Mouse (Mus musculus): Measurements from ENCODE around the gene C1qa. TPM values are rescaled to one million over a fixed set of nuclear protein-coding genes. Genes with fewer than 3 reads are reported as not detected.
A peak's percentile ranks its signal among the peaks of the same experiment; 100 is the strongest.

C1qa gene
- polyA plus RNA-seq, 1 experiment from 2014 or later, result 8.1 TPM

GRCm38 (mm10) chr4:136868371-136868770 is 30.2 kb downstream of the C1qa start:
- peaks cover 39% of the 10 kb centered on the region for H3K4me1 ChIP-seq
- H3K36me3 ChIP-seq (replicated peaks), result no peaks in the 10 kb centered on the region
- 81% methylated on average over 6 of the region's 6 CpGs for WGBS
- no peak overlapping the region for H3K4me3 ChIP-seq
- H3K9me3 ChIP-seq, result no peaks in the 10 kb centered on the region
- H3K27me3 ChIP-seq (replicated peaks; ENCODE audit: low read depth, poor library complexity, severe bottlenecking), result peaks cover 10% of the 10 kb centered on the region; the same call in 1 of the 2 replicates
- no peak for DNase-seq (ENCODE audit: low spot score)
- H3K27ac ChIP-seq (replicated peaks), result no peak overlapping the region

DNA sequence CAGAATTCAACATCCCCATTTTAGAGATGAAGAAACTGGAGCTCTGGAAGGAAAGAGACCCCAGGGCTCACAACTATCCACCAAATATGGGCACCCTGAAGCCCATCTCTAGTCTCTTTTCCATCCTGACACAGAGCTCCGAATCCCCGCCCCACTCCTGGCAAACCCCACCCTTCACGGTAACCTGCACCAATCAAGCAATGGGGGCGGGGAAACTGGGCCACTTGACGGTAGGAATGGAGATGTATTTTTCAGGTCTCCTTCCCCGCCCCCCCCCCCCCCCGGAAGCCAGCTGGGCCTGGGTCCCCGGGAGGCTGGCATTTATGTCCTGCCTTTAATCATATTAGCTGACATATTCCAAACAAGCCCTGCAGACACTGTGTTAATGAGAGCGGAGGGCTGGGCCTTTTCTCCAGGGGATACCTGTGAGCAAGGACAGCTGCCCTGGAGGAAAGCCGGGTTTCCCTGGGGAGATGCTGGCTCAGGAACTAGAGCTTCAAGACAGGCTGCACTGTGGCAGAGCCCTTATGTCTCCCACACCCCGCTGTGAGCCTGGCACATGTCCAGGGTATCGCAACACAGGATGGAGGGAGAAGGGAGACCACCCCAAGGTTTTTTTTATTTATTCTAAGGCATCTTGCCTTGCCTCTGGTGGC is 30.8 kb downstream of the C1qa start:
- Histone ChIP-seq H3K27me3 (replicated peaks; ENCODE audit: low read depth, poor library complexity, severe bottlenecking) (peaks cover 15% of the 10 kb centered on the region), H3K27ac (replicated peaks) (no peak overlapping the region), H3K36me3 (replicated peaks) (no peaks in the 10 kb centered on the region), H3K4me3 (no peak overlapping the region), H3K9me3 (no peaks in the 10 kb centered on the region), H3K4me1 (peaks cover 44% of the 10 kb centered on the region)
- peak; percentile 58 for DNase-seq (ENCODE audit: low spot score)
- 14% methylated on average over 12 of the region's 12 CpGs for WGBS

DNA sequence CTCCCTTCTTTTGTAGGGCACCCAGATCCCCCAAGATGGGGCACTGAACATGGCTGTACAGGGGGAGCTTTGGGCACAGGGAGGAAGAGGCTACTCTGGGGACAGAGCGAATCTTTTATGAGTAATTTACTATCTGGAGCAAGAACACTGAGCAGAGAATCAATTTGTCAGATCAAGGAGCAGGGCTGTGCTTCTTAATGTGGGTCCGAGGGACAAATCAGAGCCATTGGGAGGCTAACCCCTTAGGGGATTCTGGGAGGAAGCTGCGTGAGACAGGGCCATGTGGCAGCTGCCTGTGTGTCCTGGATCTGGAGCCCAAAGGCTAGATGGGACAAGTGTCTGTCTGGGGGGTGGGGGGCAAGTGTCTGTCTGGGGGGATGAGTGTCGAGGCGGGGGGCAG is 33.1 kb downstream of the C1qa start:
- WGBS, result 56% methylated on average over 5 of the region's 5 CpGs
- no peak for DNase-seq (ENCODE audit: low spot score)
- H3K4me1 ChIP-seq, result peaks cover 65% of the 10 kb centered on the region
- peak overlapping the region; percentile 84 for H3K27ac ChIP-seq (replicated peaks)
- peaks cover 34% of the 10 kb centered on the region for H3K27me3 ChIP-seq (replicated peaks; ENCODE audit: low read depth, poor library complexity, severe bottlenecking)
- no peaks in the 10 kb centered on the region for H3K9me3 ChIP-seq
- peak overlapping the region; percentile 39 for H3K4me3 ChIP-seq
- no peaks in the 10 kb centered on the region for H3K36me3 ChIP-seq (replicated peaks)

- H3K4me1 ChIP-seq, result peaks cover 66% of the 10 kb centered on the region
- peak; percentile 89 for DNase-seq (ENCODE audit: low spot score)
- H3K27ac ChIP-seq (replicated peaks), result peak overlapping the region; percentile 84
- 4% methylated on average over 15 of the region's 15 CpGs for WGBS
- peak overlapping the region; percentile 39 for H3K4me3 ChIP-seq
- no peaks in the 10 kb centered on the region for H3K36me3 ChIP-seq (replicated peaks)
- peaks cover 32% of the 10 kb centered on the region for H3K27me3 ChIP-seq (replicated peaks; ENCODE audit: low read depth, poor library complexity, severe bottlenecking)
- no peaks in the 10 kb centered on the region for H3K9me3 ChIP-seq
Observed at GRCm38 (mm10) chr4:136864751-136865470, 33.7 kb downstream of the C1qa start.

DNA sequence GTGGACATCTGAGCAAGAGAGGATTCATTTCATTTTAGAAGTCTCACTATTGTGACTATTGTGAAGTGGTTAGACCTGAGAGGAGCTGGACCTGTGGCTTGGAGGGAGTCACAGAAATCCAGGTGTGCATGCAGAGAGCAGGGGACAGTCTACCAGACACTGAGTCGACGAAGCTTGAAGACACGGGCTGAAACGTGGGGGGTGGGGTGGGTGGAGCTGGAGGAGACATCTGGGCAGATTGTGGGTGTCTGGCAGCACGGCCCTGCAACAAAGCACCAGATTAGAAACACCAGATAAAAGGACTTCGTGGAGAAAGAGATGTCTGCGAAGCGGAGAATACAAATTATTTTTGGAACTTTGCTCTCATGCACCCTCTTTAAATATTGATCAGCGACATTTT is 35.1 kb downstream of the C1qa start:
- Histone ChIP-seq H3K27me3 (replicated peaks; ENCODE audit: low read depth, poor library complexity, severe bottlenecking) (peaks cover 28% of the 10 kb centered on the region), H3K4me3 (no peak overlapping the region), H3K27ac (replicated peaks) (peak overlapping the region; percentile 19), H3K9me3 (no peaks in the 10 kb centered on the region), H3K36me3 (replicated peaks) (no peaks in the 10 kb centered on the region), H3K4me1 (peaks cover 72% of the 10 kb centered on the region)
- DNase-seq (ENCODE audit: low spot score), result no peak
- 61% methylated on average over 9 of the region's 9 CpGs for whole genome bisulfite sequencing

GRCm38 (mm10) chr4:136862411-136862810 is 36.2 kb downstream of the C1qa start:
- Histone ChIP-seq H3K4me3 (no peak overlapping the region), H3K9me3 (no peaks in the 10 kb centered on the region), H3K27me3 (replicated peaks; ENCODE audit: low read depth, poor library complexity, severe bottlenecking) (peaks cover 28% of the 10 kb centered on the region), H3K27ac (replicated peaks) (peak overlapping the region; percentile 84), H3K36me3 (replicated peaks) (no peaks in the 10 kb centered on the region), H3K4me1 (peaks cover 63% of the 10 kb centered on the region)
- no peak for DNase-seq (ENCODE audit: low spot score)
- WGBS, result 71% methylated on average over 2 of the region's 2 CpGs

DNA sequence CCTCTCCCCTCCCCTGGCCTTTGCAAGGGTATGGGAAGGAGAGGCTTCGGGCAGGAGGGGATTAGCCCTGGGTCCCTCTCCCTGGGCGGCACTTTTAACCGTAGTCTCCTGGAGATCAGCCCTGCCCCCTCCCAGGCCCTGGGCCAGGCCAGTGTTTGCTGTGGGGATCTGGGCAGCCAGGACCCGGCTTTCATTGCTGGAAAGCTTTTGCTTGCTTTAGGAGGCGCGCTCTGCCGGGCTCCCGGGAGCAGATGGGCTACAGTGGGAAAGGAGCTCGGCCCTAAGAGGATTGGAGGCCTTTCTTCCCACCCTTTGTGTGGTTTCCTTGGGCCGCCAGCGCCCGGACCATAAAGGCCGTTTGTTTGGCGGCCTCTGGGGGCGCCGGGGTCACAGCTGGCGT is 36.8 kb downstream of the C1qa start:
- Histone ChIP-seq H3K4me3 (peak overlapping the region; percentile 23; the same call in 1 of the 2 replicates), H3K9me3 (no peaks in the 10 kb centered on the region), H3K27me3 (replicated peaks; ENCODE audit: low read depth, poor library complexity, severe bottlenecking) (peaks cover 28% of the 10 kb centered on the region), H3K27ac (replicated peaks) (peak overlapping the region; percentile 84), H3K36me3 (replicated peaks) (no peaks in the 10 kb centered on the region), H3K4me1 (peaks cover 65% of the 10 kb centered on the region)
- 4% methylated on average over 17 of the region's 17 CpGs for WGBS
- DNase-seq (ENCODE audit: low spot score), result peak; percentile 47

DNA sequence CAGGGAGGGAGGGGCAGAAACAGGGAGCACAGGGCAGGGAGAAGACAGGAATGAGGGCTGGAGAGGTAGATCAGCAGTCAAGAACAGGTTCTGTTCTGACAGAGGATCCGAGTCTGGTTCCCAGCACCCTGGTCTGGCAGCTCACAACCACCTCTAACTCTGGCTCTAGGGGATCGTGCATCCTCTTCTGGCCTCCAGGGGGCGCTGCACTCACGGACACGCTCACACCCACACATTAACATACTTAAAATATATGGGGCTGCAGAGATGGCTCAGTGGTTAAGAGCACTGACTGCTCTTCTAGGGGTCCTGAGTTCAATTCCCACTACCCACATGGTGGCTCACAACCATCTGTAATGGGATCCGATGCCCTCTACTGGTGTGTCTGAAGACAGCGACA is 38.6 kb downstream of the C1qa start:
- Histone ChIP-seq H3K36me3 (replicated peaks) (no peaks in the 10 kb centered on the region), H3K27ac (replicated peaks) (no peak overlapping the region), H3K27me3 (replicated peaks; ENCODE audit: low read depth, poor library complexity, severe bottlenecking) (peaks cover 24% of the 10 kb centered on the region), H3K4me1 (peaks cover 64% of the 10 kb centered on the region), H3K9me3 (no peaks in the 10 kb centered on the region), H3K4me3 (no peak overlapping the region)
- 80% methylated on average over 7 of the region's 7 CpGs for WGBS
- no peak for DNase-seq (ENCODE audit: low spot score)

GRCm38 (mm10) chr4:136855081-136855480 is 43.5 kb downstream of the C1qa start:
- Histone ChIP-seq H3K4me3 (no peak overlapping the region), H3K36me3 (replicated peaks) (no peaks in the 10 kb centered on the region), H3K27ac (replicated peaks) (no peak overlapping the region), H3K27me3 (replicated peaks; ENCODE audit: low read depth, poor library complexity, severe bottlenecking) (no peaks in the 10 kb centered on the region; the same call in 1 of the 2 replicates), H3K4me1 (peaks cover 23% of the 10 kb centered on the region), H3K9me3 (no peaks in the 10 kb centered on the region)
- WGBS, result 34% methylated on average over 6 of the region's 6 CpGs
- DNase-seq (ENCODE audit: low spot score), result peak; percentile 63

GRCm38 (mm10) chr4:136852989-136853388 is 45.6 kb downstream of the C1qa start:
- no peak for DNase-seq (ENCODE audit: low spot score)
- Histone ChIP-seq H3K4me3 (no peak overlapping the region), H3K9me3 (no peaks in the 10 kb centered on the region), H3K4me1 (peaks cover 17% of the 10 kb centered on the region), H3K27me3 (replicated peaks; ENCODE audit: low read depth, poor library complexity, severe bottlenecking) (no peaks in the 10 kb centered on the region; the same call in 1 of the 2 replicates), H3K27ac (replicated peaks) (no peak overlapping the region), H3K36me3 (replicated peaks) (no peaks in the 10 kb centered on the region)
- WGBS, result 85% methylated on average over 12 of the region's 12 CpGs

GRCm38 (mm10) chr4:136852119-136852518 is 46.5 kb downstream of the C1qa start:
- no peaks in the 10 kb centered on the region for H3K9me3 ChIP-seq
- H3K36me3 ChIP-seq (replicated peaks), result no peaks in the 10 kb centered on the region
- no peak overlapping the region for H3K27ac ChIP-seq (replicated peaks)
- no peak for DNase-seq (ENCODE audit: low spot score)
- no peak overlapping the region for H3K4me3 ChIP-seq
- peaks cover 19% of the 10 kb centered on the region for H3K4me1 ChIP-seq
- no peaks in the 10 kb centered on the region; the same call in 1 of the 2 replicates for H3K27me3 ChIP-seq (replicated peaks; ENCODE audit: low read depth, poor library complexity, severe bottlenecking)
- 76% methylated on average over 5 of the region's 5 CpGs for WGBS

GRCm38 (mm10) chr4:136848565-136848964 is 50.0 kb downstream of the C1qa start:
- no peak overlapping the region for H3K27ac ChIP-seq (replicated peaks)
- no peak for DNase-seq (ENCODE audit: low spot score)
- no peaks in the 10 kb centered on the region; the same call in none of the 2 replicates for H3K27me3 ChIP-seq (replicated peaks; ENCODE audit: low read depth, poor library complexity, severe bottlenecking)
- H3K4me1 ChIP-seq, result peaks cover 5% of the 10 kb centered on the region; the same call in 1 of the 2 replicates
- H3K9me3 ChIP-seq, result no peaks in the 10 kb centered on the region
- 72% methylated on average over 4 of the region's 4 CpGs for WGBS
- H3K36me3 ChIP-seq (replicated peaks), result no peaks in the 10 kb centered on the region
- no peak overlapping the region for H3K4me3 ChIP-seq

DNA sequence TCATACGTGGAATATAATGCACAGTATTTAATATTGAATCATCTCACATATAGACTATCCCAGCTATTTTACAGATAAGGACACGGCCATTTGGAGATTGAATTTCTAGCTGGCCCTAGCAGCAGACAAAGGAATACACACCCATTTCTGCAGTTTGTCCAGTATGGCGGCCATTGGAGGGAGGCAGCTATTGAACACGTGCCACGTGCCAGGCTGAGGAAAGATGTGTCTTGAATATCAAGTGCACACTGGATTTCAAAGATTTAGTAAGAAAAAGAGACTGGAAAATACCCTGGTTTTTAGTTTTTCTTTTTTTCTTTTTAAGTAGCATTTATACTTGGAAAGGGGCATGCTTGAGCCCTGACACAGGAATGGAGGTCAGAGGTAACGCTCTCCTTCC is 51.4 kb downstream of the C1qa start:
- Histone ChIP-seq H3K36me3 (replicated peaks) (no peaks in the 10 kb centered on the region), H3K27ac (replicated peaks) (no peak overlapping the region), H3K4me3 (no peak overlapping the region), H3K4me1 (peaks cover 5% of the 10 kb centered on the region; the same call in 1 of the 2 replicates), H3K9me3 (no peaks in the 10 kb centered on the region), H3K27me3 (replicated peaks; ENCODE audit: low read depth, poor library complexity, severe bottlenecking) (no peaks in the 10 kb centered on the region; the same call in none of the 2 replicates)
- 82% methylated on average over 6 of the region's 6 CpGs for WGBS
- DNase-seq (ENCODE audit: low spot score), result no peak

Measured in embryonic facial prominence, embryonic 10.5 days (tissue).